Mouse (Mus musculus) kidney, adult 8-10 months (tissue): ENCODE data around the gene Rtn4rl2.
"Not testable (repeated sequence)": the region's sequence is repeated elsewhere in the genome, so short reads cannot be mapped to it uniquely, and the experiment has no call there.

Source experiments
- DNase-seq, 2 experiments: peaks; one replicate each; pipeline ENCODE4 v3.0.0; 2022

The Rtn4rl2 gene

DNA sequence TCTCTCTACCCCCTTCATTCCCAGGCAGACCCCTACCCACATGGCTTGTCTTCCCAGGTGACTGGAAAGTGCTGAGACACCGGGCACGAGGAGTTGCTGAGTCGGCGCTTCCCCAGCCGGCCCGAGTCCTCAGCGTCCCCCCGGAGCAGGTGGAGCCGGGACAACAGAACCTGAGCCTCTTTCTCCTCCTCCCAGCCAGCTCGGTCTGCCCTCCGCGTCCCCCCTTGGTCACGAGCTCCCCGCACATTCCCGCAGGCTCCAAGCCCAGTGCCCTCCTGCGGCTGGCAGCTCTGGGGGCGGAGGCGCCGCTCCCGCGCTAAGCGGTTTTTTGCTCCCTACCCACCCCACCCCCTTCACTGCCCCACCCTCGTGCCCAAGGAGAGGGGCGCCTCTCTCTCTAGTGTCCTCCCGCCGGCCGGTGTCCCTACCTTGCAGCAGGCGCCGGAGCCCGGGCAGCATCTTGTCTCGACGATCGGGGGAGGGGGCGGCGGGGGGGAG is at the start of gene Rtn4rl2:
Rtn4rl2 (minus strand) TSS at position 477 of the 498 bp plus-strand sequence.
- no peak for DNase-seq

- no peak for DNase-seq
Measured at GRCm38 (mm10) chr2:84935065-84935464, 48.6 kb upstream of the Rtn4rl2 start.

- DNase-seq = no peak
Measured at GRCm38 (mm10) chr2:84934649-84935007, 48.1 kb upstream of the Rtn4rl2 start.

- peak; percentile 34 to 45 for DNase-seq
Measured at GRCm38 (mm10) chr2:84933992-84934648, 47.6 kb upstream of the Rtn4rl2 start.

- DNase-seq = no peak
Measured at GRCm38 (mm10) chr2:84930186-84930585, 43.7 kb upstream of the Rtn4rl2 start.

- no peak for DNase-seq
Measured at GRCm38 (mm10) chr2:84919601-84920108, 33.1 kb upstream of the Rtn4rl2 start.

DNA sequence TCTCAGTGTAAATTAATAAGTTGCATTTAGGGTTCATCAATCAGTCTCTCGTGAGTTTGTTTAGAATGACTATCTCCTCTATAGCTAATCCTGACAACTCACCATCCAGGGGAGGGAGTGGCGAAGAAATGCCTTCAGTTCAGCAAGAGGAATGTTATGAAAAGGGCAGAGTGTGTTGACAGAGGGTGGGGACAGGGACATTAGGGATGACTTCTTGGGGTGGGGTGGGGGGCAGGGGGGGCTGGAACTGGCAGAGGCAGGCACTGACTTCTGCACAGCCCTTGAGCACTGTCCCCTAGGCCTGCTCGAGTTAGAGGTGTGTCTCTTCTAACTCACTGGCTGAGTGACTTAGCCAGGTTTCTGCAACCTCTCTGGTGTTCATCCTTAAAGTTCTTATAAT is 31.7 kb upstream of the Rtn4rl2 start:
- DNase-seq = no peak

GRCm38 (mm10) chr2:84916548-84917320 is 30.2 kb upstream of the Rtn4rl2 start:
- peak; percentile 61 to 78 for DNase-seq

GRCm38 (mm10) chr2:84915330-84915729 is 28.8 kb upstream of the Rtn4rl2 start:
- DNase-seq = peak in 1 of 2 experiments; percentile 24

DNA sequence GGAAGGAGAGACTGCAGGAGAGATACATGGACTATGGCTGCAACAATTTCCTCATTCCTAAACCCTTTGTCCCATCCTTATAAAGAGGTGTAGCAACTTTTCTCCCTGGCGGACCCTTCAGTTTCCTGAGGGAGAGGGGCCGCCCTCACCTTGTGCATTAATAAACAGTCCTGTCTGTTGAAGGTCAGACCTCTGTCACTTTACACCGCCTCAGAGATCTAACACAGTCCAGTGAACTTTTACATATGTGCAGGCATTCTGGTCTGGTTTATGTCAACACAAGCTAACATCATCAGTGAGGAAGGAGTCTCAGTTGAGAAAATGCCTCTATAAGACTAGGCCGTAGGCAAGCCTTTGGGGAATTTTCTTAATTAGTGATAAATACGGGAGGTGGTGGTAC is 27.4 kb upstream of the Rtn4rl2 start:
- no peak for DNase-seq

GRCm38 (mm10) chr2:84912722-84913121 is 26.2 kb upstream of the Rtn4rl2 start:
- DNase-seq = no peak

DNA sequence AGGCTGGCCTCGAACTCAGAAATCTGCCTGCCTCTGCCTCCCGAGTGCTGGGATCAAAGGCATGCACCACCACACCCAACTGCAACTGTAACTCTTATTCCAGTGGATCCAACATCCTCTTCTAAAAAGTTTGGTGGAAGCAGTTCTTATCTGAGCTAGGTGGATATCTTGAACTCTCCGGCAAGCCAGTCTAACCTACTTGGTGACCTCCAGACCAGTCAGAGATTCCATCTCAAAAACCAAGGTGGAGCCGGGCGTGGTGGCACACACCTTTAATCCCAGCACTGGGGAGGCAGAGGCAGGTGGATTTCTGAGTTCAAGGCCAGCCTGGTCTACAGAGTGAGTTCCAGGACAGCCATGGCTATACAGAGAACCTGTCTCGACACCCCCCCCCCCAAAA is 10.2 kb upstream of the Rtn4rl2 start:
- DNase-seq = not testable (repeated sequence)

GRCm38 (mm10) chr2:84895495-84896198 is 9.1 kb upstream of the Rtn4rl2 start:
- DNase-seq = peak in 1 of 2 experiments; percentile 27

DNA sequence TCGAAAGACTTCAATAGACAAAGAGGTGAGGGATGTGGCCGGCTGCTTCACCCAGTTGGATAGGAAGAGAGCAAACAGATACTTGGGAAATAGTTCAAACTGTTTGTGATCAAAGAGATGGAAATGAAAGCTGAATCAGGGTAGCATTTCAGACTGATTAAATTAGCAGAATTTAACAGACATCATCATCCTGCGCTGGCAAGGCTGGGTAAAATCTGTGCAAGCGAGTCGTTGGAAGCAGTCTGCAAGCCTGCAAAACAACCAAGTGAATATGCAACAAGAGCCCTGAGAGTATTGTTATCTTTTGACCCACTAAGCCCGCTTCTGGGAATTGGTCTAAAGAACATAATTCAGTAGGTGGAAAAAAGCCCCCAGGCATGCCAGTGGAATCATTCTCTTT is 6.8 kb upstream of the Rtn4rl2 start:
- no peak for DNase-seq

DNA sequence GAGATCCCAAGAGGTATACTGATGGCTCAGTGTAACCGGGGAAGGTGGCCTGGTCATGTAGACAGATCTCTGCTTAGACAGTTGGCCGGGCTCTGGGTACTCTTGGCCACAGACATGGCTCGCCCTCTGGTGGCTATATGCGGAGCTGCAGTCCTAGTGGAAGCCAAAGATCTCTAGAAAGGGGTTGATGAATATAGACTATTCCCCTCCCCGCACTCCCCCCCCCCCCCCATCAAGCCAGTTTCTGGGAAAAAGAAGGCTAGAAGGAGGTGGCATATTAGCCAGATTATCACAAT is 3.5 kb upstream of the Rtn4rl2 start:
- DNase-seq = peak; percentile 74 to 88

DNA sequence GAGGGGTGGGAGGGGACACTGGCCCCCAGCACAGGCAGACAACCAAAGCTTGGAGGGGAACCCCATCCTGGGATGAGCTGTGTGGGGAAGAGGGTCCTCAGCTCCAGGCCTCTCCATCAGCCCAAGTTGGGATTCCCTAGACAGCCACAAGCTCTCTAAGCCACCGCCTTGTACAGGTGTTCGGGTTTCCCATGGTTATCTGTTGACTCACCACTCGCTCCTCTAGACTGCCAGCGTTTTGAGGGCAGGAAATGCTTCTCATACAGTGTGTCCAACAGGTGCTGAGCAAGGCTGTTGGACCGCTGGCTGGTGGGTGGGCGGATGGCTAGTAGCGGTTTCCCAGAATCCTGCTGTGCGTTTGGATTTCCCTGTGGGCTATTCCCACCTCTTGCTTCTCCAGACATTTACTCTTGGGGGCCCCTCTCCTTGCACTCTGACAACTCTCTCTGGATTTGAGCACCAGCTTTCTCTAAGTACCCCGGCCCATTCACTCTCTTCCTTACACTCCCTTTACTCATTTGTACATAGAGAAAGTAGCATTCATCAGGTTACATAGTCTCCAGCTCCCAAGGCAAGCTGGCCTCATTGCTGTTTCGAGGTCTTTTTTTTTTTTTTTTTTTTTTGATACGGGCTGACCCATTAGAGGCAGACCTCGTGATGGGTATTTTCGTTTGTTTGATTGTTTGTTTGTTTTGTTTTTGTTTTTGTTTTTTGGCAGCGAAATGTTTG is 3.0 kb upstream of the Rtn4rl2 start:
- no peak for DNase-seq

GRCm38 (mm10) chr2:84888657-84889315 is 2.3 kb upstream of the Rtn4rl2 start:
- peak; percentile 64 to 80 for DNase-seq

DNA sequence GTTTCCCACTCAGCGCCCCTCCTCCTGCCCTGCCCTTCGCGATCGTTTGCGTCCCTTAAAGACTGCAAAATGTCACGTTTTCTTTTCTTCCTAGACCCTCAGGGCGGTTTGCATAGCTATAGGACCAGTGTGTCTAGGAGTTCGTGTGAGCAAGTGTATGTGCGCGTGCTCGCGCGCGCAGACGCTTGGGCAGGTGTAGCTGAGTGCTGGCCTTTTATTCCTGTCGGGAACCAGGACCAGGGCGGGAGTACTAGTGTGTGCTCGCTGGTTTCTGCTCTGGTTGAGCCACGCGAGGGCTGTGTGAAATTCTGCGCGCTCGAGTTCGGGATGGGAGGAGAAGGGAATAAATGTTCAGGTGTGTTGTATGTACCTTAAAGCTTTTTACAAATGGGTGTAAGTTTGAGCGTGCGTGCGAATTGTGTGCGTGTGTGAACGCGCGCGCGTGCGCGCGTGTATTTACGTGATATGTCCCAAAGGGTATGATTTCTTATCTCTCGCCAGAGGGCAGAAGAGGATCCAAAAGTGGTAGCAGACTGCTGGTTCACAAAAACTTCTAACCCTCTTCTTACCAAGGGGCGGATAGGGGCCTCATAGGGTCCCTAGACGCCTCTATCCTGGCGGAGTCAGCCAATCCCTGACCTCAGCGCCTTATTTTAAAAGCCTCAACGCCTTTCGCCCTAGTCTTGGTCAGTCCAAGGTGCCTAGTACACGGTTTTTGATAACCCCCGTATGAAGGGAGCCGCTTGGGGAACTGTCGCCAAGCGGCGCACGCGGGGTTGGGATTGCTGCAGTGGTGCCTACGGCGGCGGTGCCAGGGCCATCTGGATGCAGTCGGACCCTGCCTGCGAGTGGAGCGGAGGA is 1.1 kb upstream of the Rtn4rl2 start:
- DNase-seq = peak; percentile 30 to 34

DNA sequence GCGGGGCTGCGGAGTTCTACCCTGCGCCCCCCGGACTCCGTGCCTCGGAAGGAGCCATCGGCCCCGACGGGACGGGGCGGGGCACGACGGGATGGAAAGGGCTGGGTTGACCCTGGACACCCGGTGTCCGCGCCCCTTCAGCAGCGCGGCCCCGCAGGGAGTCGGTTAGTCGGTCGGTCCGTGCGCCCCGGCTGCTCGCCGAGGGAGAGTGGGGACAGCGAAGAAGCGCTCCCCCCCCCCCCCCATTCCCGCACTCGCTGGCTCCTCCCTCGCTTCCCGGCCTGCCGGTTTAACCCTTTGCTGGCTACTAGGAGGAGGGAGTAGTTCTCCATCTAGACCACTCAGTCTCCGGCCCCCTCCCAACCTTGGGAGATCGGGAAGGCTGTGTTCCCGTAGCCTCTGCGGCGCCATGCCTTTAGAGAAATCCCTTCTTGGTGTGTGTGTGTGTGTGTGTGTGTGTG is 341 bp upstream of the Rtn4rl2 start:
- DNase-seq = no peak

GRCm38 (mm10) chr2:84885084-84886055 is 1.1 kb downstream of the Rtn4rl2 start:
- no peak for DNase-seq
